Mouse (Mus musculus) stomach, embryonic 15.5 days (tissue): ENCODE measurements around the gene Zcchc13. TPM values are rescaled to one million over a fixed set of nuclear protein-coding genes. Genes with fewer than 3 reads are reported as not detected.
"Not testable (repeated sequence)": the region's sequence is repeated elsewhere in the genome, so short reads cannot be mapped to it uniquely, and the experiment has no call there.

Experiments used
- ATAC-seq: fragments of 200-750 bp; cut with Nextera tagmentation; 2 replicates; pipeline ENCODE4 v1.8.0; 2017; ENCODE audit warnings: low read depth, moderate number of reproducible peaks, moderate TSS enrichment; ENCODE audit not compliant: insufficient read depth, low FRiP score
- H3K27ac ChIP-seq: fragments of 300-500 bp; sonication (generic); 2 replicates; pipeline ENCODE4 v1.5.1; 2015; ENCODE audit warnings: mild to moderate bottlenecking, inconsistent platforms
- H3K27me3 ChIP-seq: fragments of 300-500 bp; sonication (generic); replicated peaks from 2 replicates; pipeline ENCODE4 v1.6.1; 2015; ENCODE audit warnings: inconsistent platforms
- H3K36me3 ChIP-seq: fragments of 300-500 bp; sonication (generic); 2 replicates; pipeline ENCODE4 v1.6.1; 2015; ENCODE audit warnings: inconsistent platforms
- H3K4me1 ChIP-seq: fragments of 300-500 bp; sonication (generic); 2 replicates; pipeline ENCODE4 v1.6.1; 2015; ENCODE audit warnings: inconsistent platforms
- H3K4me2 ChIP-seq: fragments of 300-500 bp; sonication (generic); 2 replicates; pipeline ENCODE4 v1.6.1; 2015; ENCODE audit warnings: mild to moderate bottlenecking, inconsistent platforms
- H3K4me3 ChIP-seq: fragments of 300-500 bp; sonication (generic); replicated peaks from 2 replicates; pipeline ENCODE4 v1.5.1; 2015; ENCODE audit warnings: inconsistent platforms
- H3K9ac ChIP-seq: fragments of 300-500 bp; sonication (generic); 2 replicates; pipeline ENCODE4 v1.6.1; 2015; ENCODE audit warnings: inconsistent platforms
- H3K9me3 ChIP-seq: fragments of 300-500 bp; sonication (generic); 2 replicates; pipeline ENCODE4 v1.6.1; 2016; ENCODE audit warnings: inconsistent platforms
- WGBS: fragments of 180-500 bp; shearing (Covaris S2); methylation state at CpG from one replicate; pipeline ENCODE4 v1.1.7; 2015; 5-methylcytosine and 5-hydroxymethylcytosine counted together
- polyA plus RNA-seq: library from polyadenylated mRNA; unstranded; fragments of >200 nt; fragmentation: Nextera tagmentation; extraction: Ambion mirVana; gene quantifications from 2 replicates; pipeline ENCODE4 v1.2.1, GENCODE M21; 2015

Gene Zcchc13
- polyA plus RNA-seq, 1 experiment from 2014 or later, result not detected

- ATAC-seq, result no peak
- H3K9me3 ChIP-seq, result no peaks in the 10 kb centered on the region
- no peaks in the 10 kb centered on the region for H3K36me3 ChIP-seq
- H3K27me3 ChIP-seq, result peaks cover 3% of the 10 kb centered on the region; the same call in 1 of the 2 replicates
- WGBS, result 33% methylated on average over 2 of the region's 2 CpGs
- H3K9ac ChIP-seq, result no peak overlapping the region
- no peak overlapping the region for H3K27ac ChIP-seq
- no peak overlapping the region for H3K4me3 ChIP-seq
- H3K4me1 ChIP-seq, result no peaks in the 10 kb centered on the region
- H3K4me2 ChIP-seq, result no peak overlapping the region
These were observed 22.6 kb downstream of the Zcchc13 start for GRCm38 (mm10) chrX:103653021-103653420.

GRCm38 (mm10) chrX:103658985-103659384, 28.6 kb downstream of the Zcchc13 start:
- Histone ChIP-seq H3K36me3 (no peaks in the 10 kb centered on the region), H3K9ac (no peak overlapping the region), H3K27ac (no peak overlapping the region), H3K4me2 (no peak overlapping the region), H3K9me3 (no peaks in the 10 kb centered on the region), H3K4me3 (no peak overlapping the region), H3K27me3 (peaks cover 3% of the 10 kb centered on the region; the same call in 1 of the 2 replicates), H3K4me1 (no peaks in the 10 kb centered on the region)
- WGBS, result 62% methylated on average over 4 of the region's 4 CpGs
- no peak for ATAC-seq

GRCm38 (mm10) chrX:103664445-103664844, 34.1 kb downstream of the Zcchc13 start:
- H3K4me2 ChIP-seq, H3K36me3 ChIP-seq, H3K27me3 ChIP-seq, H3K4me1 ChIP-seq, H3K9me3 ChIP-seq, H3K27ac ChIP-seq, H3K9ac ChIP-seq, H3K4me3 ChIP-seq, ATAC-seq: not testable (repeated sequence)
- 73% methylated on average over 10 of the region's 10 CpGs for WGBS

GRCm38 (mm10) chrX:103670245-103670644, 39.9 kb downstream of the Zcchc13 start:
- Histone ChIP-seq H3K4me3 (no peak overlapping the region), H3K36me3 (no peaks in the 10 kb centered on the region), H3K4me2 (no peak overlapping the region), H3K4me1 (no peaks in the 10 kb centered on the region), H3K9me3 (no peaks in the 10 kb centered on the region), H3K27me3 (no peaks in the 10 kb centered on the region), H3K9ac (no peak overlapping the region), H3K27ac (no peak overlapping the region)
- no peak for ATAC-seq

- Histone ChIP-seq H3K4me2 (no peak overlapping the region), H3K27ac (no peak overlapping the region), H3K36me3 (no peaks in the 10 kb centered on the region), H3K9ac (no peak overlapping the region), H3K27me3 (0 out of 2 replicates have a peak, but pooled peaks cover 2% of the 10 kb centered on the region), H3K4me3 (no peak overlapping the region), H3K4me1 (no peaks in the 10 kb centered on the region), H3K9me3 (no peaks in the 10 kb centered on the region)
- no peak for ATAC-seq
- WGBS, result 83% methylated on average over 3 of the region's 3 CpGs
These were observed 43.4 kb downstream of the Zcchc13 start for GRCm38 (mm10) chrX:103673761-103674160.

GRCm38 (mm10) chrX:103674674-103675073, 44.3 kb downstream of the Zcchc13 start:
- no peak overlapping the region for H3K4me3 ChIP-seq
- 0 out of 2 replicates have a peak, but pooled peaks cover 2% of the 10 kb centered on the region for H3K27me3 ChIP-seq
- no peaks in the 10 kb centered on the region for H3K9me3 ChIP-seq
- no peak for ATAC-seq
- H3K36me3 ChIP-seq, result no peaks in the 10 kb centered on the region
- no peak overlapping the region for H3K27ac ChIP-seq
- WGBS, result 23% methylated on average over 2 of the region's 2 CpGs
- H3K4me2 ChIP-seq, result no peak overlapping the region
- H3K4me1 ChIP-seq, result no peaks in the 10 kb centered on the region
- H3K9ac ChIP-seq, result no peak overlapping the region

Other genes with a start within 250 kb of the Zcchc13 start
- gene Tsx, start 216.1 kb upstream of the Zcchc13 start, polyA plus RNA-seq, result 0.17 and 0.34 TPM in 2 replicates
- gene Gm26992, start 208.6 kb upstream of the Zcchc13 start, polyA plus RNA-seq, result not detected in 2 replicates
- gene Slc16a2, start 191.4 kb downstream of the Zcchc13 start, polyA plus RNA-seq, result 7.8 and 9.0 TPM in 2 replicates